Mouse (Mus musculus) adrenal gland, adult (tissue): ENCODE measurements at regions not wholly inside any gene's neighbourhood (a gene's known extent, or its start where the extent isn't known, plus 50 kb on each side); places are given as distances from the start of the nearest gene placed in this dataset.

ENCODE experiments used
- DNase-seq, 2 experiments: peaks; one replicate each; pipeline ENCODE4 v3.0.0; 2022 to 2023; ENCODE audit warnings: low spot score in 1 of 2; ENCODE audit not compliant: inconsistent age in 2 of 2

DNA sequence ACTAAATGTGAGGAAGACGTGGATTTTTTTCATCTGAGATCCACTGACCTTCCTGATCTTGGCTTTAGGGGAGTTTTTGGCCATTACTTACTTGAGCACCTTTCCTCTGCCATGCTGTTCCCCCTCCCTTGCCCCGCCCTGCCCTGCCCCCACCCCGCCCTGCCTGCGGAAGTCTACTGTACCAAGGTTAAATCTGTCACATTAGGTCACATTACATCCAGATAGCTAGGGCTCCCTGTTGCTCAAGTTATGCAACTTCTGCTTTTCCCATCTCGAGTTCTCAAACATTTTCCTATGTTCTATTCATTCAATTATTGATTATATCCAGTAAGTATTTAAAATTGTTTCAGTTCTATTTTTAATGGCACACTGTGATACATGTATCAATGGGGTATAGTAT is 144.7 kb upstream of the Cnot2 start:
- no peak for DNase-seq

- no peak for DNase-seq
Measured at GRCm38 (mm10) chr10:116721986-116722385, 140.7 kb upstream of the Cnot2 start.

DNA sequence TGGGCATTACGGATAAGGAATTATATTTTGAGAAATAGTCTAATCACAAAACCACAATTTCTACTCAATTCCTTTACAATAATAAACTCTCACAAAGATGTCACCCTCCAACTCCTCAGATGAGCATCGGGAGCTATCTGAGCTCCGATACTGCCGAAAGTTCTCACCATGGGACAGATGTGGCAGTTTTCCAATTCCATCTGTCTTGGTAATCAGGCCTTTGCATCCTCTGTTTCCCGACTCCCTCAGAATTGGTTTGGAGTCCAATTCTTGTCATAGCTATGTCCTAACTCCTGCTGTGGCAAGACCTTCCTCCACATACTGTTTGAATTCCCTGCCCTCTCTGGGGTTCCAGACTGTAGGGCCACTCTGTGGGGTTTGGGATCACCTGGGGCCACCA is 138.3 kb upstream of the Cnot2 start:
- no peak for DNase-seq

GRCm38 (mm10) chr10:116717961-116718360 is 136.7 kb upstream of the Cnot2 start:
- DNase-seq = no peak

- no peak for DNase-seq
Measured at GRCm38 (mm10) chr10:116717017-116717643, 135.8 kb upstream of the Cnot2 start.

DNA sequence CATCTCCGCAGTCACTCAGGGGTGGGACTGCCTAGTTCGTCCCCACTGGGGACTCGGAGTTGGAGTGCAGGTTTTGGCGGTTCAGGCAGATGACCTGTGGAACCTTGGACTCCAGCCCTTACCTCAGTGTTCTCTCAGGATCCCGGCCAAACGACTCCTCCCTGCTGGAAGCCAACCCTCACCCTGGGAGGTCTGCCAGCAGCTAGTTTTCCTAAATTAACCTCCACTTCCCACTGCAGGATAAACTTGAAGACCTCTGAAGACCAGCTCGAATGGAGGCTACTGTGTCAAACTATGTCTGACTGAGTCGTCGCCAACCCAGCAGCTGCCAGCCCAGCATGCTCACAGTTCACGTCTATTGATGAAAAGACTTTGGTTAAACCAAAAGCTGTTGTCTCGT is 132.1 kb upstream of the Cnot2 start:
- DNase-seq = peak; percentile 13 to 71

GRCm38 (mm10) chr10:116707025-116707424 is 125.7 kb upstream of the Cnot2 start:
- no peak for DNase-seq

DNA sequence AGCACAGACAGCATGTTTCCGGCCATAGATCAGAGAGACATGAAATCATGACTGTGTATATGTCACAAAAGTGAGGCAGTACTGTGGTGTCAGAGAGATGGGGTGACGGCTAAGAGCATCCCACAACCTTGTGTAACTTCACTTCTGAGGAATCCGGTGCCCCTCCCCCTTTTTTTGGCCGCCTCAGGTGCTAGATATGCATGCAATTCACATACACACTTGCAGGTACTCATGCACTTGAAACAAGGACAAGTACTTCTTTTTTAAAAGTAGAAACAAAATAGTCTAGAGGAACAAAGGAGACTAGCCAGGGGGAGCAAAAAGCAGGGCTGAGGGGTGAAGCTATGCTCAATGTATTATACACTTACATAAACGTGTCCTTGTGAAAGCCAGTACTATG is 120.0 kb upstream of the Cnot2 start:
- DNase-seq = no peak

DNA sequence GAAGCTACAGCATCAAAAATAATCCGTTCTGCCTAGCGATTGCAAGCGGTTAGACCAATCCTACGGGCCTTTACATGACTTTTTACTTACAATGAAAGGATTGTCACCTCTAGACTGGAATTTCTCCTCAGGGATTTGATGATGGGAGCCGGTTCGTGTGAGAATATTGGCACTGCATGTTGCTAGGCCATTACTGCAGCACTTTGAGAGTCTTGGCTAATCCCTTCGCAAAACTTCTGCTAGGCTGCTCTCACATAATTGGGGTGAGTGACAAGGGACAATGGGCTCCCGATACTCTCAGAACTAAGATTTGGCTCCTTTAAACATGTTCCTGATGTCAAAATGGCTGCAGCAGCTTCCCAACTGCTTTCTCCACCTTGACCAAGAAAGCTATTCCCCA is 118.4 kb upstream of the Cnot2 start:
- no peak for DNase-seq

- DNase-seq = no peak
Measured at GRCm38 (mm10) chr10:116697628-116698316, 116.5 kb upstream of the Cnot2 start.

GRCm38 (mm10) chr10:116693816-116694215 is 112.5 kb upstream of the Cnot2 start:
- DNase-seq = no peak

- no peak for DNase-seq
Measured at GRCm38 (mm10) chr10:116686741-116687140, 105.4 kb upstream of the Cnot2 start.

DNA sequence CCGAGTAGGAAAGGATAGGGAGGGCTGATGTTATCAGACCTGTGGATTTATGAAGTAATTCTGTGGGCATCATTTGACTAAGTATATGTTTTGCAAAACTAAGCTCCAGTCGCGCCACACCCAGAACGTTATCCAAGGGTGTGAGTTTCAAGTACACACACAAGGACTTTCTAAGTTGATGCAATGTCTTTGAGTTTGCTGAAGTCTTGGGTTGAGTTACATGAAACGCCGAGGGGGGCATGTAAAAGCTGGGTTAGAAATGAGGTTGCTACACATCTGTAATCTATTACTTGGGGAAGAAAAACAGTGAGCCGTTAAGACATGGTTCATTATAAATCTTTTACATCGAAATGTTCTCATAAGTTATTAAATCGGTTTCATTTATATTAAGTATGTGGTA is 102.1 kb upstream of the Cnot2 start:
- no peak for DNase-seq

GRCm38 (mm10) chr10:116678950-116679735 is 97.8 kb upstream of the Cnot2 start:
- DNase-seq = no peak

GRCm38 (mm10) chr10:116677949-116678348 is 96.6 kb upstream of the Cnot2 start:
- no peak for DNase-seq

DNA sequence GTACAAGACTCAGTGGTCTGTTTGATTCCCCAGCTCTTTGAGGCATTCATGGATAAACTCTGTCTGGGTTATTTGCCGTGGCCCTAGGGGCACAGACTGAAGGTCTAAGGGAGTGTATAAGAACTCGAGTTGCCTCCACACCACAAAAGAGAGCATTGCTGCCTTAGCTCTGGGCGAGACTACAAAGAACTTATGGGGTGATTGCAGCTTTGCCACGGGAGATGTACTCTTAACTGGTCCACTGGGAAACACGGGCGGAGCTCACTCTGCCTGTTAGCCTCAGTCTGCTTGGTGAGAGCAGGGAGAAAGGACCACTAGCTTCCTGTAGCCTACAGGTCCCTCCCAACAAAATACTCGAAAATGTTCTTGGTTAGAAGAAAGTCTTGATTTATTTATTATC is 93.9 kb upstream of the Cnot2 start:
- DNase-seq = no peak

DNA sequence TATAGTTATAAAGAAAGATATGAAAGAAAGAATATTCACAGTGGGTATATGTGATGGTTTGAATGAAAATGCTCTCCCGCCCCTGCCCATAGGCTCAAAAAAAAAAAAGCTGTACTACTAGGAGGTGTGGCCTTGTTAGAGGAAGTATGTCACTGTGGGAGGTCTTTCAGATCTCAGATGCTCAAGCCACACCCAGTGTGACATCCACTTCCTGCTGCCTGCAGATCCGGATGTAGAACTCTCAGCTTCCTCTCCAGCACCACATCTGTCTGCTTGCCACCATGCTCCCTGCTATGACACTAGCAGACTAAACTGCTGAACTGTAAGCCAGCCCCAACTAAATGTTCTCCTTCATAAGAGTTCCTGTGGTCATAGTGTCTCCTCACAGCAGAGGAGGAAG is 93.0 kb upstream of the Cnot2 start:
- no peak for DNase-seq

GRCm38 (mm10) chr10:116658162-116658962 is 77.1 kb upstream of the Cnot2 start:
- DNase-seq = no peak

DNA sequence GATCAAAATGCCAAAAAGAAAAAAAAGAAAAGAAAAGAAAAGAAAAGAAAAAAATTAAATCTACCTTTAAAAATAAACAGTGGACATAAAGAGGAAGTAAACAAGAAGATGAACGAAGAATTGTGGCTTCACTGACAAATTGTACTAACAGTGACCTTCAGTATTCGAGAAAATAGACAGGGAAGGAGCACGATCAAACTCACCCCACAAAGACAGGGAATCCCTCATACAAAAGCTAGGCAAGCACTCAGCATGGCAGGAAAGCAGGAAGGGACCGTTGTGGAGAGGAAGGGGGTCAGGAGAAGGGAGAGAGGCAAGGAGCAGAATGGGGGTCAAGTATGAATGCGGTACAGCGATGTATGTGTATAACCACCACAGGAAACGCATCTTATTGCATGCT is 74.6 kb upstream of the Cnot2 start:
- DNase-seq = no peak

DNA sequence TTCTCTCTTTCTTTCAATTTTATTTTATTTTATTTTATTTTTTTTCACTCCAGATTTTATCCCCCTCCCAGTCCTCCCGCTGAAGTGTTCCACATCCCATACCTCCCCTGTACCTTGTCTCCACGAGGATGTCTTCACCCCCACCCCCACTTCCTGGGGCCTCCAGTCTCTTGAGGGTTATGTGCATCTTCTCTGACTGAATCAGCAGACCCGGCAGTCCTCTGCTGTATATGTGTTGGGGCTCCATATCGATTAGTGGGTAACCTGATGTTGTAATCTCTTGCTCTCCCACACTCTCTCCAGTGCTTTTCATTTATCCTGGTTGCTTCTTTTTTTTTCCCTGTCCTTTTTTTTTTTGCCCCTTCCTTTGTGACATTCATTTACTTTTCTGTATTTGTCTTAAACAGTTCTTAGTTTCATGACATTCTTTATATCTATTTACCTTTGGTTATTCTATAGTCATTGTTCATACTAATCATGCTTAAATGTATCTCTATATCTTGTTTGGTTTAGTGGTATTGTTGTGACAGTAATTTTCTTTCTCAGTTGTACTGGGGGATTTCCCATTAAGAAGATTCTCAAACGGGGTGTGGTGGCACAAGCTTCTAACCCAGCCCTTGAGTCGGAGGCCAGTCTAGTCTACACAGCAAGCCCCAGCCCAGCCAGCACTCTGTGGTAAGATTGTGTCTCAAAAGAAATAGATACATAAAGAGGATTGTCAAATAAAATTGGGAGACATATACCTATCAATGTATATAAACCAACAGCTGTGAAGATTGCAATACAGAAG is 73.9 kb upstream of the Cnot2 start:
- no peak for DNase-seq

DNA sequence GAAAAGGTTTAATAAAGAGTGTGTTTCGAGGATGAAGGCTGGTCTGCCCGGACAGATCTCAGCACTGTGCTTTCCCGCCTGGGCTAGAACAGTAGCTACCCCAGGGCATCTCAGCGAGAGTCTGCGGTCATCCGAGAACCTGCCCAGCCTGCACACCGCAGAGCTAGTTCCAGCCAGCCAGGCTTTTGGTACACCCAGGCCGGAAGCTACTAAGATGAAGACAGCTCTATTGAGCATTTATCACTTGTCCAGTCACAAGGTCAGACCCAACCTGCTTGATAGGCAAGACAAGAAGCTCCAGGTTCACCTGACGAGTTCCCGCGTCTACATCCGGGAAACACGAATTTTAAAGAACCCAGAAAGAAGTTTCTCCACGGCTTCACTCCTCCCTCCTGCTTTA is 72.8 kb upstream of the Cnot2 start:
- DNase-seq = no peak
